Mouse (Mus musculus): ENCODE data around the gene Nadk. TPM values are rescaled to one million over a fixed set of nuclear protein-coding genes. Genes with fewer than 3 reads are reported as not detected.
A peak's percentile ranks its signal among the peaks of the same experiment; 100 is the strongest.

Nadk gene
- polyA plus RNA-seq, 1 experiment from 2014 or later, result 80.0 TPM

GRCm38 (mm10) chr4:155595777-155596176 is 33.6 kb downstream of the Nadk start:
- no peaks in the 10 kb centered on the region for H3K4me1 ChIP-seq (ENCODE audit: control insufficient read depth, insufficient read depth, low read depth, low read length)
- no peaks in the 10 kb centered on the region for H3K27me3 ChIP-seq (replicated peaks; ENCODE audit: control insufficient read depth, insufficient read depth, low read length)
- 90% methylated on average over 3 of the region's 3 CpGs for WGBS
- no peak overlapping the region for H3K27ac ChIP-seq (ENCODE audit: low read depth, low read length)
- no peak overlapping the region for H3K9ac ChIP-seq (ENCODE audit: low read depth, low read length)
- H3K4me2 ChIP-seq (ENCODE audit: low read length), result no peak overlapping the region
- no peak for ATAC-seq
- H3K36me3 ChIP-seq (ENCODE audit: control insufficient read depth, insufficient read depth, low read length), result no peaks in the 10 kb centered on the region
- no peak overlapping the region for H3K4me3 ChIP-seq (ENCODE audit: low read length)
- no peaks in the 10 kb centered on the region for H3K9me3 ChIP-seq (ENCODE audit: control insufficient read depth, low read length)

DNA sequence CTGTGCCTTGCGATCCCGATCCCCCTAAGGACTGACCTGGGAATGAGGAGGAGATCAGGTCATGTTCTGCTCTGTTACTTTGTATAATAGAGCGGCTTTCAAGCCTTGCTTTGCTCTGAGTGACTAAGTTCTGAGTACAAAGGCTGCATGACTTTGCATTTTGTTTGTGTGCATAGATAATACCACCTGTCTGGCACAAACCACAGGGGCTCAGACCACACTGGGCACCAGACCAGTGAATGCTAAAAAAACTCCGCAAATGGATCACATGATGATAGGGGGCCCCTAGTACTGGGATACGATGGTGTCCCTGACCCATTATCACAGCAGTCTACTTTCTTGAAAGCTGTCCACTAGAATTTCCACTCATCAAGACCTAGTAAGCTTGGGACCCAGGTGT is 34.4 kb downstream of the Nadk start:
- Histone ChIP-seq H3K9ac (ENCODE audit: low read depth, low read length) (no peak overlapping the region), H3K36me3 (ENCODE audit: control insufficient read depth, insufficient read depth, low read length) (no peaks in the 10 kb centered on the region), H3K27ac (ENCODE audit: low read depth, low read length) (no peak overlapping the region), H3K4me3 (ENCODE audit: low read length) (no peak overlapping the region), H3K4me2 (ENCODE audit: low read length) (no peak overlapping the region), H3K4me1 (ENCODE audit: control insufficient read depth, insufficient read depth, low read depth, low read length) (no peaks in the 10 kb centered on the region), H3K9me3 (ENCODE audit: control insufficient read depth, low read length) (no peaks in the 10 kb centered on the region), H3K27me3 (replicated peaks; ENCODE audit: control insufficient read depth, insufficient read depth, low read length) (no peaks in the 10 kb centered on the region)
- no peak for ATAC-seq
- 75% methylated on average over 5 of the region's 5 CpGs for WGBS

DNA sequence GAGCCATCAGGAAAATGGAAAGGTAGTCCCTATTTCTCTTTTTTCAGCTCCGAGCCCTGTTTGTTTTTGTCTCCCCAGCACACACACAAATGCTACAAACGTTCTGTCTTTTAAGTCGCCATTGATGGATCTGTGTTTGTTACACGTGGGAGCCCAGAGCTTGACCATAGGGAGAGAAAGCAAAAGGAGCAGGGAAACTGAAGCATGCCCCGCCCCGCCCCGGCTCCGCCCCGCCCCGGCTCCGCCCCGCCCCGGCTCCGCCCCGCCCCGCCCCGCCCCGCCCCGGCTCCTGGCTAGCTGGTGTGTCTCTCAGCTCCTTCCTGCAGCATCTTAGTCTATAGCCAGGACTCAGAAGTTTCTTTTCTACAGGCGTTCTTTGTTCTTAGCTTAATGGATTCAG is 36.4 kb downstream of the Nadk start:
- no peaks in the 10 kb centered on the region for H3K36me3 ChIP-seq (ENCODE audit: control insufficient read depth, insufficient read depth, low read length)
- ATAC-seq, result no peak
- H3K9ac ChIP-seq (ENCODE audit: low read depth, low read length), result no peak overlapping the region
- H3K4me3 ChIP-seq (ENCODE audit: low read length), result no peak overlapping the region
- H3K9me3 ChIP-seq (ENCODE audit: control insufficient read depth, low read length), result no peaks in the 10 kb centered on the region
- peaks cover 11% of the 10 kb centered on the region for H3K4me1 ChIP-seq (ENCODE audit: control insufficient read depth, insufficient read depth, low read depth, low read length)
- H3K27me3 ChIP-seq (replicated peaks; ENCODE audit: control insufficient read depth, insufficient read depth, low read length), result no peaks in the 10 kb centered on the region
- H3K27ac ChIP-seq (ENCODE audit: low read depth, low read length), result no peak overlapping the region
- H3K4me2 ChIP-seq (ENCODE audit: low read length), result no peak overlapping the region
- WGBS, result 21% methylated on average over 19 of the region's 20 CpGs

- H3K27ac ChIP-seq (ENCODE audit: low read depth, low read length), result peak overlapping the region; percentile 100
- no peaks in the 10 kb centered on the region for H3K9me3 ChIP-seq (ENCODE audit: control insufficient read depth, low read length)
- H3K27me3 ChIP-seq (replicated peaks; ENCODE audit: control insufficient read depth, insufficient read depth, low read length), result no peaks in the 10 kb centered on the region
- H3K4me2 ChIP-seq (ENCODE audit: low read length), result peak overlapping the region; percentile 59
- peak overlapping the region; percentile 91 for H3K4me3 ChIP-seq (ENCODE audit: low read length)
- H3K4me1 ChIP-seq (ENCODE audit: control insufficient read depth, insufficient read depth, low read depth, low read length), result peaks cover 11% of the 10 kb centered on the region
- H3K36me3 ChIP-seq (ENCODE audit: control insufficient read depth, insufficient read depth, low read length), result no peaks in the 10 kb centered on the region
- WGBS, result 88% methylated on average over 10 of the region's 11 CpGs
- no peak for ATAC-seq
- H3K9ac ChIP-seq (ENCODE audit: low read depth, low read length), result peak overlapping the region; percentile 94; the same call in 1 of the 2 replicates
These were observed 38.0 kb downstream of the Nadk start for GRCm38 (mm10) chr4:155599901-155600825.

DNA sequence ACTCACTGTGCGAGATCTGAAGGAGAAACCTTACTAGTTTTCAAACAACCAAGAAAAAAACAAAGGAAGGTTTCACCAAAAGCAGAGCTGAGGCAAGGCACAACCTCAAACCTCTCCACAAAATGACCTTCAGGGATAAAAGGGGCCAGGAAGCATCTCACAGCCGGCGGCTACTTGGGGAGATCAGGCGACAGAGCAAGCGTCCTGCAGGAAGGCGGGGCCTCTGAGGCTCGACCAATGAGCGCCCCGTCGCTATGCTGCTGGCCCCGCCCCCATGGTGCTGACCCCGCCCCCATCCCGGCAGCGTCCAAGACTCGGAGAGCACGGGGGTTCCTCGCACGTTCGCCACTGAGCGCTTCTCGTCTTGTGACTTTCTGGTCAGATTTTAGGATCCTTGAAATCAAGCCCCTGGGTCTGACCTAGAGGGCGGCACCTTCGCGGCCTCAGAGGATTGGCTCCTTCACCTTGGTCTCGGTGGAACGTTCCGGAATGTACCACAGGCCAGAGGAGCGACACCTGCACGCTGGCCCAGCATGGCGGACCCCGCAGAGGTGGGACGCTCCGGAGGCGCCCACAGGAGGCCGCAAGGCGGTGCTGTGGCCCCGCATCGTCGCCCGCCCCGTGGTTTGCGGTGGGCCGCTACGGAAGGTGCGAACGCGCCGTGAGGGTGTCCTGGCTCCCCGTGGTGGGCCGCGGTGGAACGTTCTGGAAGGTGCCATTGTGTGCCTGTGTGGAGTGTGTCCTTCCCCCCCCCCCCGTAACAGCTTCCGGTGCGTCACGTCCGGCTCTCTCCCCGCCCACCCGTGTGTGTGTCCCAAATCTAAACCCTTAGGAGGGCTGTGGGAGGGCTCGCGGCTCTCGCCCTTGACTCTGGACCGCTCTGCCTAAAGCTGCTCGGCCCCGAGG is 39.2 kb downstream of the Nadk start, which contains the start of gene Slc35e2:
Gene Slc35e2, plus strand, starts transcription at position 326 of the 906 bp plus-strand sequence.
- ATAC-seq, result peak; percentile 97
- WGBS, result under 1% methylated on average over 60 of the region's 65 CpGs

DNA sequence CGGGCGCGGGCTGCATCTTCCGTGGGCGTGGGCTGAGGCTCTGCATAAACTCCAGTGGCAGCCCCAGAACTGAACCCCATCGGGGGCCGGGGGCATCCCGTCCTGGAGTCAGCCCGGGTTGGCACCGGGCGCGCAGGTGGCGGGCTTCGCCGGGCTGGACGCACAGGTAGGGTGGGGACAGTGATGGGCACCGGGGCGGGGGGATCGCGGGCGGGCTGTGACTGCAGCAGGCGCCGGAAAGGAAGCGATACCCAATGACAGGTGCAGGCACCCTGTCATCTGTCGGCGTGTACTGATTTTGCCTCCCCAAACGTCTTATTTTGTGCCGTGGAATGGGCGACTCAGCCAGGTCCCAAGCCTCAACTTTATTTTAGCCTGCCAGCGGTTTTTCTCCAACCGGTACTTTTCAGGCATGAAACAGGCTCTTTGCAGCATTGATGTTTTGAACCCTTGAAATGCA is 39.8 kb downstream of the Nadk start:
- no peak for ATAC-seq
- 1% methylated on average over 30 of the region's 31 CpGs for WGBS
- Histone ChIP-seq H3K9ac (ENCODE audit: low read depth, low read length) (peak overlapping the region; percentile 94), H3K4me2 (ENCODE audit: low read length) (peak overlapping the region; percentile 59), H3K27me3 (replicated peaks; ENCODE audit: control insufficient read depth, insufficient read depth, low read length) (no peaks in the 10 kb centered on the region), H3K4me1 (ENCODE audit: control insufficient read depth, insufficient read depth, low read depth, low read length) (peaks cover 11% of the 10 kb centered on the region), H3K4me3 (ENCODE audit: low read length) (peak overlapping the region; percentile 91), H3K36me3 (ENCODE audit: control insufficient read depth, insufficient read depth, low read length) (no peaks in the 10 kb centered on the region), H3K27ac (ENCODE audit: low read depth, low read length) (peak overlapping the region; percentile 100), H3K9me3 (ENCODE audit: control insufficient read depth, low read length) (no peaks in the 10 kb centered on the region)

More for the DNA sequence above, 39.2 kb downstream of the Nadk start, which contains the start of gene Slc35e2:
- no peaks in the 10 kb centered on the region for H3K27me3 ChIP-seq (replicated peaks; ENCODE audit: control insufficient read depth, insufficient read depth, low read length)
- H3K9me3 ChIP-seq (ENCODE audit: control insufficient read depth, low read length), result no peaks in the 10 kb centered on the region
- peak within 1 kb of the TSS; percentile 100 for H3K27ac ChIP-seq (ENCODE audit: low read depth, low read length)
- H3K36me3 ChIP-seq (ENCODE audit: control insufficient read depth, insufficient read depth, low read length), result no peaks in the 10 kb centered on the region
- H3K4me1 ChIP-seq (ENCODE audit: control insufficient read depth, insufficient read depth, low read depth, low read length), result peaks cover 11% of the 10 kb centered on the region
- peak within 1 kb of the TSS; percentile 91 for H3K4me3 ChIP-seq (ENCODE audit: low read length)
- H3K4me2 ChIP-seq (ENCODE audit: low read length), result peak within 1 kb of the TSS; percentile 59
- H3K9ac ChIP-seq (ENCODE audit: low read depth, low read length), result peak within 1 kb of the TSS; percentile 94

DNA sequence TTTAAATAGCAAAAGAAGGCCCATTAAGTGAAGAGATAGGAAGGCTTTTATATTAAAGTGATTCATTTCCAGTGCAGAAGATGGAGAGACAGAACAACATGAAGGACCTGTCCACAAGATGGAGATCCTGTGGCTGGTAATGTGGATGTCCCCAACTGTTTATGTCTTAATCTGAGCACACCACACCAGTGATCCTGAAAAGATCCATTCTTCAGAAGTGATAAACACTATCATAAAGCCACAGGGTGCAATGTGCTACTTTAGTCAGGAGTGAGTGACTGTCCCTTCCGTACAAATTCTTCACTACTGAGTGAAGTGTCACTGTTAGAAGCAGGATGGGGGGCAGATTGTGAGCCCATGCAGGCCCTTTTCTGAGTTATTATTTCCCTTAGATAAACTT is 40.6 kb downstream of the Nadk start:
- Histone ChIP-seq H3K36me3 (ENCODE audit: control insufficient read depth, insufficient read depth, low read length) (no peaks in the 10 kb centered on the region), H3K9me3 (ENCODE audit: control insufficient read depth, low read length) (no peaks in the 10 kb centered on the region), H3K4me1 (ENCODE audit: control insufficient read depth, insufficient read depth, low read depth, low read length) (peaks cover 11% of the 10 kb centered on the region), H3K27ac (ENCODE audit: low read depth, low read length) (no peak overlapping the region), H3K4me3 (ENCODE audit: low read length) (peak overlapping the region; percentile 91), H3K9ac (ENCODE audit: low read depth, low read length) (no peak overlapping the region), H3K4me2 (ENCODE audit: low read length) (peak overlapping the region; percentile 59), H3K27me3 (replicated peaks; ENCODE audit: control insufficient read depth, insufficient read depth, low read length) (no peaks in the 10 kb centered on the region)
- WGBS, result 91% methylated on average over 1 of the region's 1 CpGs
- no peak for ATAC-seq

DNA sequence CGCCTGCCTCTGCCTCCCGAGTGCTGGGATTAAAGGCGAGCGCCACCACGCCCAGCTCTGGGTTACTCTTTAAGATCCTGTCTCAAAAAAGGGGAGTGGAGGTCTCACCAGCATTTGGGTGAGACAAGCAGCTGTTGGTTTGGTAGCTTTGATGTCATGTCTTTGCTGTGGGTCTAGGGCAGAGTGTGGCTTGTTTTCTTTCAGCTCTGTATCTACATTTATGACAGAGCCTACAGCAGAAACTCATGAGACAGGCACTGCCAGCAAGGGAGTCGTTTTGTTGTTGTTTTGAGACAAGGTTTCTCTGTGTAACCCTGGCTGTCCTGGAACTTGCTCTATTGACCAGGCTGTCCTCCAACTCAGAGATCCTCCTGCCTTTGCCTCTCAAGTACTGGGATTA is 41.6 kb downstream of the Nadk start:
- Histone ChIP-seq H3K9me3 (ENCODE audit: control insufficient read depth, low read length) (no peaks in the 10 kb centered on the region), H3K4me2 (ENCODE audit: low read length) (no peak overlapping the region), H3K27me3 (replicated peaks; ENCODE audit: control insufficient read depth, insufficient read depth, low read length) (no peaks in the 10 kb centered on the region), H3K9ac (ENCODE audit: low read depth, low read length) (no peak overlapping the region), H3K4me3 (ENCODE audit: low read length) (no peak overlapping the region), H3K27ac (ENCODE audit: low read depth, low read length) (no peak overlapping the region), H3K36me3 (ENCODE audit: control insufficient read depth, insufficient read depth, low read length) (no peaks in the 10 kb centered on the region), H3K4me1 (ENCODE audit: control insufficient read depth, insufficient read depth, low read depth, low read length) (peaks cover 11% of the 10 kb centered on the region)
- no peak for ATAC-seq
- 98% methylated on average over 6 of the region's 6 CpGs for WGBS

GRCm38 (mm10) chr4:155605132-155605531 is 43.0 kb downstream of the Nadk start:
- ATAC-seq, result no peak
- Histone ChIP-seq H3K27ac (ENCODE audit: low read depth, low read length) (no peak overlapping the region), H3K4me2 (ENCODE audit: low read length) (no peak overlapping the region), H3K9me3 (ENCODE audit: control insufficient read depth, low read length) (no peaks in the 10 kb centered on the region), H3K4me3 (ENCODE audit: low read length) (no peak overlapping the region), H3K9ac (ENCODE audit: low read depth, low read length) (no peak overlapping the region), H3K4me1 (ENCODE audit: control insufficient read depth, insufficient read depth, low read depth, low read length) (peaks cover 11% of the 10 kb centered on the region), H3K36me3 (ENCODE audit: control insufficient read depth, insufficient read depth, low read length) (peaks cover 4% of the 10 kb centered on the region), H3K27me3 (replicated peaks; ENCODE audit: control insufficient read depth, insufficient read depth, low read length) (no peaks in the 10 kb centered on the region)
- 93% methylated on average over 4 of the region's 4 CpGs for WGBS
